Comparison of ENCODE assay signal across 8 mouse cellular contexts in the genomic region with DNA sequence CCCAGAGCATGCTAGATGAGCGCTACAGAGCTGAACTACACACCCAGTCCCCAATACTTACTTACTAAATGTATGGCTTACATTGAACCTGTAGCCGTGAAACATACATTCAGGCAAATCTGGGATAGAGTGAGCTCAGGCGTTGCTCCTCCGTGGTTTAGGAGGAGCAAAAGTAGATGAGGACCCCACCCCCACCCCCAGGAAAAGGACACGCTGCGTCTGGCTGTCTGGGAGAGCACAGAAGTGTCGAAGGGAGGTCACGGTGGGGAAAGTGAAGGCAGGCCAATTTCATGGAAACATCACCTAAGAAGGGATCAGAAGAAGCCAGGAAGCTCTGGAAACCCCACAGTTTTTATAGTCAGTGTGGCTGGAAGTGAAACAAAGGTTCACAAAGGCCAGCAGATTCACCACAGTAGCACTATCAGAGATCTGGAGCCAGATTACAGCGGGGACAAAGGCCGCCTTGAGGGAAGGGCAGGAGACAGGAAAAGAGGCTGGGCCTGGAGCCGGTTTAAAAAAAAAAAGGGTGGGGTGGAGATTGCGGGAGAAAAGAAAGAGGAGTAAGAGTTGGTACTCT. TPM values are rescaled to one million over a fixed set of nuclear protein-coding genes. Genes with fewer than 3 reads are reported as not detected.
DNase-seq lines count a peak whose midpoint lies in the region; ATAC-seq and TF ChIP-seq lines count a peak whose summit lies in the region.

No protein-coding gene starts in this region.

- no peak for TF ChIP-seq EP300 in ES-Bruce4 (IDR thresholded peaks at IDR 0.05; ENCODE audit: insufficient read depth, low read depth, low read length)

- H3K9me3 ChIP-seq in heart, embryonic 12.5 days (replicated peaks) = no peaks in the 10 kb centered on the region
- no peaks in the 10 kb centered on the region for H3K9me3 ChIP-seq in ES-Bruce4 (replicated peaks; ENCODE audit: control insufficient read depth, insufficient read depth, low read length, poor library complexity, severe bottlenecking)
- H3K9me3 ChIP-seq in forebrain, embryonic 16.5 days (ENCODE audit: control insufficient read depth, low read length) = no peaks in the 10 kb centered on the region

- TF ChIP-seq CTCF in ES-Bruce4 (IDR thresholded peaks at IDR 0.05; ENCODE audit: low read depth, low read length) = no peak

- TF ChIP-seq POLR2A in ES-Bruce4 (IDR thresholded peaks at IDR 0.05; ENCODE audit: insufficient read depth, low read length) = peak; percentile 13

- no peaks in the 10 kb centered on the region for H3K36me3 ChIP-seq in heart, embryonic 12.5 days
- H3K36me3 ChIP-seq in ES-Bruce4 (ENCODE audit: control insufficient read depth, insufficient read depth, low read length, poor library complexity, severe bottlenecking) = no peaks in the 10 kb centered on the region
- no peaks in the 10 kb centered on the region for H3K36me3 ChIP-seq in forebrain, embryonic 16.5 days (ENCODE audit: control insufficient read depth, insufficient read depth)

- 5% methylated on average over 12 of the region's 12 CpGs for WGBS in heart, embryonic 12.5 days
- WGBS in forebrain, embryonic 16.5 days = 4% methylated on average over 12 of the region's 12 CpGs

- peaks cover 12% of the 10 kb centered on the region for H3K4me1 ChIP-seq in heart, embryonic 12.5 days (replicated peaks)
- H3K4me1 ChIP-seq in ES-Bruce4 (ENCODE audit: control insufficient read depth, insufficient read depth, low read length) = peaks cover 2% of the 10 kb centered on the region
- H3K4me1 ChIP-seq in forebrain, embryonic 16.5 days (replicated peaks; ENCODE audit: control insufficient read depth, insufficient read depth, low read length) = peaks cover 13% of the 10 kb centered on the region

- H3K9ac ChIP-seq in heart, embryonic 12.5 days = peak overlapping the region; percentile 68
- peak overlapping the region; percentile 88 for H3K9ac ChIP-seq in ES-Bruce4 (ENCODE audit: low read depth, poor library complexity, severe bottlenecking)
- peak overlapping the region; percentile 74 for H3K9ac ChIP-seq in forebrain, embryonic 16.5 days (replicated peaks; ENCODE audit: low read depth, low read length)

- H3K27ac ChIP-seq in heart, embryonic 12.5 days (ENCODE audit: poor library complexity, severe bottlenecking) = peak overlapping the region; percentile 84
- H3K27ac ChIP-seq in ES-Bruce4 (ENCODE audit: insufficient read depth, low read length) = peak overlapping the region; percentile 100
- peak overlapping the region; percentile 92 for H3K27ac ChIP-seq in forebrain, embryonic 16.5 days (ENCODE audit: low read length)

- H3K4me2 ChIP-seq in heart, embryonic 12.5 days = peak overlapping the region; percentile 83
- H3K4me2 ChIP-seq in forebrain, embryonic 16.5 days (ENCODE audit: low read length) = peak overlapping the region; percentile 82

- ATAC-seq in heart, embryonic 12.5 days (ENCODE audit: insufficient number of reproducible peaks, low FRiP score) = no peak
- no peak; the same call in 1 of the 2 replicates for ATAC-seq in forebrain, embryonic 16.5 days
- ATAC-seq in megakaryocyte, adult 5-6 weeks (ENCODE audit: poor library complexity, severe bottlenecking) = peak; percentile 34
- ATAC-seq in erythroid progenitor cell, adult 5-6 weeks (replicated peaks; ENCODE audit: low FRiP score, poor library complexity, severe bottlenecking) = no peak

- H3K4me3 ChIP-seq in heart, embryonic 12.5 days = peak overlapping the region; percentile 52
- peak overlapping the region; percentile 67 for H3K4me3 ChIP-seq in ES-Bruce4 (ENCODE audit: low read depth, low read length)
- peak overlapping the region; percentile 61 for H3K4me3 ChIP-seq in forebrain, embryonic 16.5 days (replicated peaks; ENCODE audit: low read length)

- DNase-seq in heart, adult 9 months (ENCODE audit: low spot score in 2 of 2) = no peak
- no peak for DNase-seq in kidney, adult 11 months
- no peak for DNase-seq in left cerebral cortex, adult 9 months (ENCODE audit: low spot score in 2 of 2)

- no peaks in the 10 kb centered on the region for H3K27me3 ChIP-seq in heart, embryonic 12.5 days (replicated peaks)
- no peaks in the 10 kb centered on the region for H3K27me3 ChIP-seq in ES-Bruce4 (ENCODE audit: control insufficient read depth, insufficient read depth, low read length, poor library complexity, severe bottlenecking)
- no peaks in the 10 kb centered on the region for H3K27me3 ChIP-seq in forebrain, embryonic 16.5 days (replicated peaks; ENCODE audit: control insufficient read depth, insufficient read depth, low read length)

RNA-seq across cellular contexts. Expression of gene Nsd1, which starts 20.0 kb away (rescaled TPM):
- polyA plus RNA-seq in heart, embryonic 12.5 days (2016; fragmentation: Nextera tagmentation; extraction: Ambion mirVana) = 52.7 and 53.9 TPM in 2 replicates
- 162 TPM in 2 replicates for polyA plus RNA-seq in ES-Bruce4 (2011; ENCODE audit: insufficient read depth, insufficient read length, low read depth, missing spikeins)
- polyA plus RNA-seq in forebrain, embryonic 16.5 days (2015; fragmentation: Nextera tagmentation; extraction: Ambion mirVana) = 52.4 and 53.1 TPM in 2 replicates
- 68.2 TPM in 2 replicates for total RNA-seq in megakaryocyte, adult 5-6 weeks (2015)
- total RNA-seq in megakaryocyte, adult 5-6 weeks (2017) = 71.6 and 83.6 TPM in 2 replicates
- total RNA-seq in erythroid progenitor cell, adult 5-6 weeks (2015; ENCODE audit: low replicate concordance) = 36.9 and 38.2 TPM in 2 replicates
- 50.6 and 85.7 TPM in 2 replicates for total RNA-seq in erythroid progenitor cell, adult 5-6 weeks (2017; ENCODE audit: low replicate concordance)

RNA-seq across cellular contexts. Expression of gene Fgfr4, which starts 37.2 kb away (rescaled TPM):
- polyA plus RNA-seq in heart, embryonic 12.5 days (2016; fragmentation: Nextera tagmentation; extraction: Ambion mirVana) = 0.45 and 0.51 TPM in 2 replicates
- 0.93 and 1.0 TPM in 2 replicates for polyA plus RNA-seq in ES-Bruce4 (2011; ENCODE audit: insufficient read depth, insufficient read length, low read depth, missing spikeins)
- 0.67 and 1.4 TPM in 2 replicates for polyA plus RNA-seq in forebrain, embryonic 16.5 days (2015; fragmentation: Nextera tagmentation; extraction: Ambion mirVana)
- total RNA-seq in megakaryocyte, adult 5-6 weeks (2015) = not detected in 2 replicates
- not detected in 2 replicates for total RNA-seq in megakaryocyte, adult 5-6 weeks (2017)
- total RNA-seq in erythroid progenitor cell, adult 5-6 weeks (2015; ENCODE audit: low replicate concordance) = not detected in 2 replicates
- total RNA-seq in erythroid progenitor cell, adult 5-6 weeks (2017; ENCODE audit: low replicate concordance) = not detected in 2 replicates

RNA-seq across cellular contexts. Expression of gene Gm17617, which starts 56.3 kb away (rescaled TPM):
- not detected in 2 replicates for polyA plus RNA-seq in heart, embryonic 12.5 days (2016; fragmentation: Nextera tagmentation; extraction: Ambion mirVana)
- not detected in 2 replicates for polyA plus RNA-seq in ES-Bruce4 (2011; ENCODE audit: insufficient read depth, insufficient read length, low read depth, missing spikeins)
- polyA plus RNA-seq in forebrain, embryonic 16.5 days (2015; fragmentation: Nextera tagmentation; extraction: Ambion mirVana) = not detected in 2 replicates
- total RNA-seq in megakaryocyte, adult 5-6 weeks (2015) = not detected in 2 replicates
- not detected in 2 replicates for total RNA-seq in megakaryocyte, adult 5-6 weeks (2017)
- total RNA-seq in erythroid progenitor cell, adult 5-6 weeks (2015; ENCODE audit: low replicate concordance) = not detected in 2 replicates
- not detected in 2 replicates for total RNA-seq in erythroid progenitor cell, adult 5-6 weeks (2017; ENCODE audit: low replicate concordance)
